32 mouse cellular contexts compared by ENCODE assay signal in the genomic region with DNA sequence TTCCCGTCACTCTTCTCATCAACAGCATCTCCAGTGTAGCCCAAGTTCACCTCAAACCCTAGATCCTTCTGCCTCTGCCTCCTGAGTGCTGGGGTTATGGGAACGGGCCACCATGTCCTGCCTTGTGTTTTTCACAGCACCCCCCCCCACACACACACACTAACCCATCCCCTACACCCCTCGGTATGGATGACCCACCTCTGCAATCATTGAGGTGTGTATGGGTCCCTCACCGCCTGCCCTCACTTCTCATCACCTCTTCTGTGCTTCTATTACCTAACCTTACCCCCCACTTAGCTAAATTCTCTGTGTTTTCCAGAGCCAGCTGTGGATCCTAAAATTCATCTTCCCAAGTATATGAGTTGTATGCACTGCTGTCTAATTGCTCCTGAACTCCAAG.
"Had no signal": no experiment of that assay in that cellular context is flagged by ENCODE, and none has a peak within 500 bp of the region (broad histone marks: within the 10 kb centered on the region; RNA-seq: fewer than 3 reads in every experiment).

No protein-coding gene starts in this region.

- H3K27me3 ChIP-seq: limb, embryonic 12.5 days; limb, embryonic 13.5 days; limb, embryonic 15.5 days; liver, embryonic 12.5 days; liver, embryonic 13.5 days; liver, embryonic 15.5 days; lung, embryonic 15.5 days; midbrain, embryonic 12.5 days; midbrain, embryonic 13.5 days; midbrain, embryonic 15.5 days; neural tube, embryonic 12.5 days had no signal

- H3K9me3 ChIP-seq: limb, embryonic 10.5 days; limb, embryonic 12.5 days; limb, embryonic 15.5 days; liver, embryonic 12.5 days; liver, embryonic 13.5 days; liver, embryonic 15.5 days; lung, embryonic 15.5 days; midbrain, embryonic 15.5 days; neural tube, embryonic 12.5 days had no signal

- ATAC-seq: liver, embryonic 12.5 days; liver, postnatal 0 days; lung, postnatal 0 days; midbrain, embryonic 13.5 days; midbrain, embryonic 15.5 days; midbrain, embryonic 16.5 days had no signal

- H3K9ac ChIP-seq: limb, embryonic 12.5 days; limb, embryonic 13.5 days; limb, embryonic 15.5 days; liver, embryonic 12.5 days; liver, embryonic 13.5 days; liver, embryonic 14.5 days; liver, embryonic 15.5 days; liver, postnatal 0 days; lung, embryonic 14.5 days; lung, embryonic 15.5 days; midbrain, embryonic 12.5 days; midbrain, embryonic 13.5 days; midbrain, embryonic 15.5 days; neural tube, embryonic 12.5 days had no signal

- H3K4me2 ChIP-seq: limb, embryonic 12.5 days; limb, embryonic 13.5 days; limb, embryonic 15.5 days; liver, embryonic 11.5 days; liver, embryonic 12.5 days; liver, embryonic 13.5 days; liver, embryonic 15.5 days; lung, embryonic 14.5 days; lung, embryonic 15.5 days; midbrain, embryonic 11.5 days; midbrain, embryonic 12.5 days; midbrain, embryonic 13.5 days; midbrain, embryonic 15.5 days; neural tube, embryonic 12.5 days had no signal

- DNase-seq: left cerebral cortex, postnatal 4 days; liver; liver, embryonic 13.5 days; liver, postnatal 0 days; lung, adult 18-20 months; lung, adult 2 months; lung, embryonic 14.5 days; lung, postnatal 10 days; lung, postnatal 14 days; lung, postnatal 36 days; lung, postnatal 4 days; midbrain, embryonic 14.5 days had no signal

- H3K4me3 ChIP-seq: limb, embryonic 10.5 days; limb, embryonic 12.5 days; limb, embryonic 13.5 days; limb, embryonic 15.5 days; liver, embryonic 12.5 days; liver, embryonic 13.5 days; liver, embryonic 15.5 days; lung, embryonic 15.5 days; megakaryocyte, embryonic 14.5 days; midbrain, embryonic 10.5 days; midbrain, embryonic 12.5 days; midbrain, embryonic 13.5 days; midbrain, embryonic 15.5 days; myocyte; neural tube, embryonic 12.5 days had no signal

- H3K27ac ChIP-seq: limb, embryonic 10.5 days; limb, embryonic 12.5 days; limb, embryonic 13.5 days; limb, embryonic 15.5 days; liver, embryonic 12.5 days; liver, embryonic 13.5 days; liver, embryonic 14.5 days; liver, embryonic 15.5 days; lung, embryonic 15.5 days; macrophage; midbrain, embryonic 10.5 days; midbrain, embryonic 12.5 days; midbrain, embryonic 13.5 days; midbrain, embryonic 15.5 days; neural tube, embryonic 12.5 days had no signal

- H3K36me3 ChIP-seq: limb, embryonic 10.5 days; limb, embryonic 12.5 days; limb, embryonic 15.5 days; liver, embryonic 12.5 days; liver, embryonic 13.5 days; liver, embryonic 15.5 days; lung, embryonic 15.5 days; midbrain, embryonic 10.5 days; midbrain, embryonic 12.5 days had no signal

- H3K4me1 ChIP-seq: limb, embryonic 10.5 days; limb, embryonic 12.5 days; limb, embryonic 13.5 days; limb, embryonic 15.5 days; liver, embryonic 12.5 days; liver, embryonic 13.5 days; liver, embryonic 15.5 days; lung, embryonic 15.5 days; megakaryocyte, embryonic 14.5 days; midbrain, embryonic 10.5 days; midbrain, embryonic 12.5 days; midbrain, embryonic 13.5 days; midbrain, embryonic 15.5 days; neural tube, embryonic 12.5 days had no signal
